Mouse (Mus musculus): ENCODE measurements around the gene Pgpep1. TPM values are rescaled to one million over a fixed set of nuclear protein-coding genes. Genes with fewer than 3 reads are reported as not detected.
A peak's percentile ranks its signal among the peaks of the same experiment; 100 is the strongest.

The Pgpep1 gene
- total and polyA plus RNA-seq, 3 experiments: 12.3 to 30.0 (median 22.9) TPM

GRCm38 (mm10) chr8:70673079-70673856, 13.1 kb upstream of the Pgpep1 start, which contains the start of gene Lsm4 (continued):
- TF ChIP-seq ETS1 (conservative IDR thresholded peaks at IDR 0.05; ENCODE audit: low read depth, low read length) (peak; percentile 25; the same call in 1 of the 2 replicates), NRF1 (IDR thresholded peaks at IDR 0.05; ENCODE audit: low read depth, low read length) (peak; percentile 95), USF1 (IDR thresholded peaks at IDR 0.05; ENCODE audit: low read depth, low read length) (peak; percentile 90), TBP (conservative IDR thresholded peaks at IDR 0.05; ENCODE audit: low read depth, low read length) (peak; percentile 93)

GRCm38 (mm10) chr8:70672325-70673078, 12.3 kb upstream of the Pgpep1 start:
- no peak for DNase-seq (ENCODE audit: extremely low read depth)
- Histone ChIP-seq H3K79me2 (replicated peaks; ENCODE audit: control insufficient read depth, extremely low read depth, insufficient read depth, poor library complexity, severe bottlenecking) (peaks cover 16% of the 10 kb centered on the region), H3K27ac (ENCODE audit: insufficient read depth, low read depth) (peak overlapping the region; percentile 30; the same call in 1 of the 2 replicates), H3K9ac (ENCODE audit: insufficient read depth, low read depth) (peak overlapping the region; percentile 71), H3K4me2 (ENCODE audit: insufficient read depth, low read depth, poor library complexity, severe bottlenecking) (peak overlapping the region; percentile 67), H3K36me3 (replicated peaks in 1 of 2; ENCODE audit: control insufficient read depth in 1 of 2, insufficient read depth in 1 of 2, low read length in 1 of 2) (peaks cover 11 to 12% of the 10 kb centered on the region in 2 experiments), H3K4me3 (replicated peaks in 1 of 3; ENCODE audit: low read depth in 2 of 3, low read length in 2 of 3, poor library complexity in 1 of 3) (peak overlapping the region; percentile 41 to 67 (median 47)), H3K9me3 (replicated peaks; ENCODE audit: low read length) (peaks cover 4% of the 10 kb centered on the region), H3K4me1 (ENCODE audit: control insufficient read depth in 1 of 2, insufficient read depth in 2 of 2) (peaks cover 24 to 45% of the 10 kb centered on the region in 2 experiments), H3K27me3 (replicated peaks) (no peaks in the 10 kb centered on the region)
- TF ChIP-seq SMC3 (IDR thresholded peaks at IDR 0.05; ENCODE audit: low read depth, low read length): no peak
- no peak for TF ChIP-seq CHD1 (IDR thresholded peaks at IDR 0.05; ENCODE audit: low read depth, low read length)
- TF ChIP-seq NRF1 (IDR thresholded peaks at IDR 0.05; ENCODE audit: low read depth, low read length): no peak
- TF ChIP-seq MYC (IDR thresholded peaks at IDR 0.05; ENCODE audit: low read depth, low read length): no peak
- TF ChIP-seq CTCF (conservative IDR thresholded peaks at IDR 0.05 in 1 of 2, IDR thresholded peaks at IDR 0.05 in 1 of 2; ENCODE audit: low read depth in 2 of 2, low read length in 2 of 2): peak in 1 of 2 experiments; percentile 23; a peak in 2 of 4 replicates
- in situ Hi-C loops (cut with MboI; ENCODE audit: low pct_ligation_motif_present, low pct_unique_long_range_greater_than_20kb, low sequenced_read_pairs): no loop called here
- dilution Hi-C loops (cut with MboI; ENCODE audit: extremely low pct_ligation_motif_present, extremely low pct_unique_long_range_greater_than_20kb, low sequenced_read_pairs): no loop called here

- Histone ChIP-seq H3K79me2 (replicated peaks; ENCODE audit: control insufficient read depth, extremely low read depth, insufficient read depth, poor library complexity, severe bottlenecking) (peaks cover 16% of the 10 kb centered on the region), H3K36me3 (replicated peaks in 1 of 2; ENCODE audit: control insufficient read depth in 1 of 2, insufficient read depth in 1 of 2, low read length in 1 of 2) (peaks cover 7 to 11% of the 10 kb centered on the region in 2 experiments), H3K27ac (ENCODE audit: insufficient read depth, low read depth) (no peak overlapping the region), H3K4me2 (ENCODE audit: insufficient read depth, low read depth, poor library complexity, severe bottlenecking) (no peak overlapping the region), H3K27me3 (replicated peaks) (no peaks in the 10 kb centered on the region), H3K4me3 (replicated peaks in 1 of 3; ENCODE audit: low read depth in 2 of 3, low read length in 2 of 3, poor library complexity in 1 of 3) (no peak overlapping the region), H3K9me3 (replicated peaks; ENCODE audit: low read length) (peaks cover 4% of the 10 kb centered on the region), H3K4me1 (ENCODE audit: control insufficient read depth in 1 of 2, insufficient read depth in 2 of 2) (peaks cover 24 to 40% of the 10 kb centered on the region in 2 experiments), H3K9ac (ENCODE audit: insufficient read depth, low read depth) (no peak overlapping the region)
- dilution Hi-C loops (cut with MboI; ENCODE audit: extremely low pct_ligation_motif_present, extremely low pct_unique_long_range_greater_than_20kb, low sequenced_read_pairs): no loop called here
- DNase-seq (ENCODE audit: extremely low read depth): no peak
- in situ Hi-C loops (cut with MboI; ENCODE audit: low pct_ligation_motif_present, low pct_unique_long_range_greater_than_20kb, low sequenced_read_pairs): no loop called here
- TF ChIP-seq MXI1 (IDR thresholded peaks at IDR 0.05; ENCODE audit: low read depth, low read length): no peak
- no peak for TF ChIP-seq SIN3A (IDR thresholded peaks at IDR 0.05; ENCODE audit: low read length)
- no peak for TF ChIP-seq HCFC1 (IDR thresholded peaks at IDR 0.05; ENCODE audit: low read depth, low read length)
- TF ChIP-seq IRF4 (IDR thresholded peaks at IDR 0.05; ENCODE audit: low read depth, low read length): no peak
- TF ChIP-seq MAZ (IDR thresholded peaks at IDR 0.05; ENCODE audit: low read depth, low read length): no peak
- no peak for TF ChIP-seq POLR2AphosphoS2 (IDR thresholded peaks at IDR 0.05; ENCODE audit: low read depth, low read length)
- TF ChIP-seq NRF1 (IDR thresholded peaks at IDR 0.05; ENCODE audit: low read depth, low read length): no peak
- TF ChIP-seq ETS1 (conservative IDR thresholded peaks at IDR 0.05; ENCODE audit: low read depth, low read length): no peak
- TF ChIP-seq BHLHE40 (IDR thresholded peaks at IDR 0.05; ENCODE audit: low read depth, low read length): no peak
- no peak for TF ChIP-seq NELFE (IDR thresholded peaks at IDR 0.05; ENCODE audit: low read depth, low read length)
- no peak for TF ChIP-seq CHD1 (IDR thresholded peaks at IDR 0.05; ENCODE audit: low read depth, low read length)
- no peak for TF ChIP-seq MYC (IDR thresholded peaks at IDR 0.05; ENCODE audit: low read depth, low read length)
- no peak for TF ChIP-seq GABPA (IDR thresholded peaks at IDR 0.05; ENCODE audit: insufficient replicate concordance, low read depth, low read length)
- TF ChIP-seq ZC3H11A (IDR thresholded peaks at IDR 0.05; ENCODE audit: low read depth, low read length): no peak
- TF ChIP-seq RCOR1 (conservative IDR thresholded peaks at IDR 0.05; ENCODE audit: low read depth, low read length): no peak
- no peak for TF ChIP-seq RAD21 (IDR thresholded peaks at IDR 0.05; ENCODE audit: low read depth, low read length)
- no peak for TF ChIP-seq E2F4 (IDR thresholded peaks at IDR 0.05; ENCODE audit: insufficient replicate concordance, low read depth, low read length)
Measured at GRCm38 (mm10) chr8:70671615-70672324, 11.6 kb upstream of the Pgpep1 start.
